Mouse (Mus musculus): ENCODE data around the gene Gnb1. TPM values are rescaled to one million over a fixed set of nuclear protein-coding genes. Genes with fewer than 3 reads are reported as not detected.

Gene Gnb1
- polyA plus RNA-seq, 1 experiment, result 265 TPM

- no peak overlapping the region for H3K4me2 ChIP-seq (ENCODE audit: low read depth)
- no peak overlapping the region for H3K4me3 ChIP-seq
- H3K79me2 ChIP-seq (ENCODE audit: control insufficient read depth, insufficient read depth), result peaks cover 99% of the 10 kb centered on the region
- H3ac ChIP-seq (ENCODE audit: control insufficient read depth, insufficient read length), result no peak overlapping the region
- TF ChIP-seq POLR2AphosphoS2 (IDR thresholded peaks at IDR 0.05; ENCODE audit: insufficient read length, low read depth) (no peak), CEBPB (IDR thresholded peaks at IDR 0.05; ENCODE audit: insufficient read depth, poor library complexity, severe bottlenecking) (no peak), MYOG (IDR thresholded peaks at IDR 0.05; ENCODE audit: control insufficient read depth in 1 of 3, insufficient read depth in 1 of 3, insufficient read length in 2 of 3, low read depth in 2 of 3) (no peak), E2F4 (IDR thresholded peaks at IDR 0.05; ENCODE audit: insufficient read depth) (no peak), REST (IDR thresholded peaks at IDR 0.05; ENCODE audit: insufficient read depth, insufficient read length) (no peak), USF1 (IDR thresholded peaks at IDR 0.05; ENCODE audit: low read depth) (no peak), SRF (IDR thresholded peaks at IDR 0.05; ENCODE audit: control insufficient read depth, insufficient read length, low read depth) (no peak), MYOD1 (IDR thresholded peaks at IDR 0.05; ENCODE audit: control insufficient read depth in 1 of 3, insufficient read length in 2 of 3, low read depth in 2 of 3) (no peak), TCF12 (IDR thresholded peaks at IDR 0.05; ENCODE audit: insufficient read depth, poor library complexity, severe bottlenecking) (no peak), MAX (IDR thresholded peaks at IDR 0.05; ENCODE audit: low read depth) (no peak), TCF3 (IDR thresholded peaks at IDR 0.05; ENCODE audit: insufficient read length, low read depth) (no peak), POLR2A (IDR thresholded peaks at IDR 0.05; ENCODE audit: insufficient read length, low read depth) (no peak)
- no peaks in the 10 kb centered on the region for H3K27me3 ChIP-seq (ENCODE audit: control insufficient read depth, insufficient read depth, insufficient read length)
- no peaks in the 10 kb centered on the region for H3K36me3 ChIP-seq (ENCODE audit: control insufficient read depth, insufficient read depth)
These were observed 26.9 kb downstream of the Gnb1 start for GRCm38 (mm10) chr4:155517948-155518517.

DNA sequence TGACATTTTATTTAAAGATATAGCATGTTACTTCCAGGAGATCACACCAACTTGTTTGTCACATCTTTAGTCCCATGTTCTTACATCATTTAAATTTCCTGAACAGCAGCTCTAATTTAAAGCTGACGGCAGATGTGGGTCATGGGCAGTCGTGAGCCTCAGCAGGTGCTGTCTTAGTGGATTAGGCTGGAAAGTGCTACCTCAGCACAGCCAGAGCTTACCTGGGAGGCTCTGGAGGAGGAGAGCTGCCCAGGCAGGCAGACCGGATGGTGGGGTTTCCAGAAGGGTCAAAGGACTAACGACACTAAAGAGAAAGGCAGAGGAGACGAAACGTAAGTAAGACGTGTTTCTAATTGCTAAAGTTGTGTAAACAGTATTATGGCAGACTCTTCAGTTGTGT is 31.2 kb downstream of the Gnb1 start:
- no peak for TF ChIP-seq MYOD1 (IDR thresholded peaks at IDR 0.05; ENCODE audit: control insufficient read depth in 1 of 3, insufficient read length in 2 of 3, low read depth in 2 of 3)
- TF ChIP-seq SRF (IDR thresholded peaks at IDR 0.05; ENCODE audit: control insufficient read depth, insufficient read length, low read depth), result no peak
- TF ChIP-seq CEBPB (IDR thresholded peaks at IDR 0.05; ENCODE audit: insufficient read depth, poor library complexity, severe bottlenecking), result no peak
- TF ChIP-seq MYOG (IDR thresholded peaks at IDR 0.05; ENCODE audit: control insufficient read depth in 1 of 3, insufficient read depth in 1 of 3, insufficient read length in 2 of 3, low read depth in 2 of 3), result no peak
- no peak for TF ChIP-seq TCF12 (IDR thresholded peaks at IDR 0.05; ENCODE audit: insufficient read depth, poor library complexity, severe bottlenecking)
- no peak for TF ChIP-seq MAX (IDR thresholded peaks at IDR 0.05; ENCODE audit: low read depth)
- TF ChIP-seq E2F4 (IDR thresholded peaks at IDR 0.05; ENCODE audit: insufficient read depth), result no peak
- TF ChIP-seq POLR2AphosphoS2 (IDR thresholded peaks at IDR 0.05; ENCODE audit: insufficient read length, low read depth), result no peak
- TF ChIP-seq REST (IDR thresholded peaks at IDR 0.05; ENCODE audit: insufficient read depth, insufficient read length), result no peak
- no peak for TF ChIP-seq POLR2A (IDR thresholded peaks at IDR 0.05; ENCODE audit: insufficient read length, low read depth)
- no peak for TF ChIP-seq USF1 (IDR thresholded peaks at IDR 0.05; ENCODE audit: low read depth)
- Histone ChIP-seq H3K27me3 (ENCODE audit: control insufficient read depth, insufficient read depth, insufficient read length) (no peaks in the 10 kb centered on the region), H3K4me3 (no peak overlapping the region), H3K79me2 (ENCODE audit: control insufficient read depth, insufficient read depth) (peaks cover 99% of the 10 kb centered on the region), H3K36me3 (ENCODE audit: control insufficient read depth, insufficient read depth) (no peaks in the 10 kb centered on the region), H3K4me2 (ENCODE audit: low read depth) (no peak overlapping the region), H3ac (ENCODE audit: control insufficient read depth, insufficient read length) (no peak overlapping the region)

DNA sequence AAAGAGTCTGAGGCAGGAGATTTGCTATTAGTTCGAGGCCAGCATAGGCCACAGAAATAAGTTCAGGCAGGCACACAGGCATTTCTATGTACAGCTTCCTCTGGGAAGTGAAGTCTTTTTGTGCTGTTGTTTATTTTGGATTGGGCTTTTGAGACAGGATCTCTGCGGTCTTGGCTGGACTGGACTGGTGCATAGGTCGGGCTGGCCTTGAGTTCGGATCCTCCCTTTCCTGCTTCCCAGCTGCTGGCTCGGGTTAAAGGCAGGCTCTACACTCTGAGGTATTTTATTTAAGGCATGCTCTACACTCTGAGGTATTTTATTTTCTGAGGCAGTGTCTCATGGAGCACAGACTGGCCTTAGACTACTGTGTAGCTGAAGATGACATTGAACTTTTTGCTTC is 34.6 kb downstream of the Gnb1 start:
- no peak for TF ChIP-seq CEBPB (IDR thresholded peaks at IDR 0.05; ENCODE audit: insufficient read depth, poor library complexity, severe bottlenecking)
- no peak for TF ChIP-seq POLR2AphosphoS2 (IDR thresholded peaks at IDR 0.05; ENCODE audit: insufficient read length, low read depth)
- no peak for TF ChIP-seq MAX (IDR thresholded peaks at IDR 0.05; ENCODE audit: low read depth)
- no peak for TF ChIP-seq SRF (IDR thresholded peaks at IDR 0.05; ENCODE audit: control insufficient read depth, insufficient read length, low read depth)
- no peak for TF ChIP-seq REST (IDR thresholded peaks at IDR 0.05; ENCODE audit: insufficient read depth, insufficient read length)
- Histone ChIP-seq H3K4me3 (no peak overlapping the region), H3K4me2 (ENCODE audit: low read depth) (no peak overlapping the region), H3K79me2 (ENCODE audit: control insufficient read depth, insufficient read depth) (peaks cover 100% of the 10 kb centered on the region), H3K27me3 (ENCODE audit: control insufficient read depth, insufficient read depth, insufficient read length) (no peaks in the 10 kb centered on the region), H3K36me3 (ENCODE audit: control insufficient read depth, insufficient read depth) (peaks cover 32% of the 10 kb centered on the region), H3ac (ENCODE audit: control insufficient read depth, insufficient read length) (no peak overlapping the region)

GRCm38 (mm10) chr4:155529294-155529693 is 38.1 kb downstream of the Gnb1 start:
- Histone ChIP-seq H3K36me3 (ENCODE audit: control insufficient read depth, insufficient read depth) (peaks cover 42% of the 10 kb centered on the region), H3ac (ENCODE audit: control insufficient read depth, insufficient read length) (no peak overlapping the region), H3K4me2 (ENCODE audit: low read depth) (no peak overlapping the region), H3K79me2 (ENCODE audit: control insufficient read depth, insufficient read depth) (peaks cover 99% of the 10 kb centered on the region), H3K4me3 (no peak overlapping the region), H3K27me3 (ENCODE audit: control insufficient read depth, insufficient read depth, insufficient read length) (no peaks in the 10 kb centered on the region)
- TF ChIP-seq E2F4 (IDR thresholded peaks at IDR 0.05; ENCODE audit: insufficient read depth) (no peak), CEBPB (IDR thresholded peaks at IDR 0.05; ENCODE audit: insufficient read depth, poor library complexity, severe bottlenecking) (no peak), POLR2A (IDR thresholded peaks at IDR 0.05; ENCODE audit: insufficient read length, low read depth) (no peak), MYOD1 (IDR thresholded peaks at IDR 0.05; ENCODE audit: control insufficient read depth in 1 of 3, insufficient read length in 2 of 3, low read depth in 2 of 3) (no peak), POLR2AphosphoS2 (IDR thresholded peaks at IDR 0.05; ENCODE audit: insufficient read length, low read depth) (no peak), MYOG (IDR thresholded peaks at IDR 0.05; ENCODE audit: control insufficient read depth in 1 of 3, insufficient read depth in 1 of 3, insufficient read length in 2 of 3, low read depth in 2 of 3) (no peak), REST (IDR thresholded peaks at IDR 0.05; ENCODE audit: insufficient read depth, insufficient read length) (no peak), MAX (IDR thresholded peaks at IDR 0.05; ENCODE audit: low read depth) (no peak), USF1 (IDR thresholded peaks at IDR 0.05; ENCODE audit: low read depth) (no peak), TCF12 (IDR thresholded peaks at IDR 0.05; ENCODE audit: insufficient read depth, poor library complexity, severe bottlenecking) (no peak), SRF (IDR thresholded peaks at IDR 0.05; ENCODE audit: control insufficient read depth, insufficient read length, low read depth) (no peak), TCF3 (IDR thresholded peaks at IDR 0.05; ENCODE audit: insufficient read length, low read depth) (no peak)
